24 mouse cellular contexts compared by ENCODE assay signal in the genomic region with DNA sequence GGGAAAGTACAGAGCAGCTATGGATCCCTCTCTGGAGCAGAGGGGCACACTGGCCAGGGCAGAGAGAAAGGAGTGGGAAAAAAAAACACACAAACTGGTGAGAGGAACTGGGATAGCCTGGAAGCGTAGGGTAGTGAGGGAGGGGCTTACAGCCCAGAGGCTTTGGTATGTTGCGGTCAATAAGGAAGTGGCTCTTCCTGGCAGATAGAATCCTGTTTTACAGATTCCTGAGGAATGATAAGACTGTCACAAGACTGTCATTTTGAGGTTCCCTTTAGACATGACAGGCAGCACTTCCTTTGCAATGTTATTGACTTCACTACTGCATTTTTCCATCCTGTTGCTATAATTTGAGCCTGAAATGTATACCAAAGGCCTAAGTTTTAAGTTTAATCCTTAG. TPM values are rescaled to one million over a fixed set of nuclear protein-coding genes. Genes with fewer than 3 reads are reported as not detected.
"Had no signal": no experiment of that assay in that cellular context is flagged by ENCODE, and none has a peak within 500 bp of the region (broad histone marks: within the 10 kb centered on the region; RNA-seq: fewer than 3 reads in every experiment).

No protein-coding gene starts in this region.

- H3K4me1 ChIP-seq: neural tube, embryonic 13.5 days; neural tube, embryonic 15.5 days; stomach, embryonic 15.5 days had no signal

- H3K9me3 ChIP-seq: neural tube, embryonic 13.5 days; neural tube, embryonic 15.5 days; stomach, embryonic 15.5 days had no signal

- H3K9ac ChIP-seq: neural tube, embryonic 13.5 days; neural tube, embryonic 15.5 days; stomach, embryonic 15.5 days had no signal

- H3K27ac ChIP-seq: neural tube, embryonic 13.5 days; neural tube, embryonic 15.5 days; stomach, embryonic 15.5 days; stomach, postnatal 0 days had no signal

- DNase-seq: retina, postnatal 1 day; right cerebral cortex, adult 18-20 months; right cerebral cortex, postnatal 14 days; right cerebral cortex, postnatal 25 days; right cerebral cortex, postnatal 4 days; spleen, adult 18-20 months; thymus, adult 18-20 months; thymus, adult 2 months; thymus, postnatal 14 days; thymus, postnatal 25 days; thymus, postnatal 36 days; thymus, postnatal 4 days had no signal

- H3K36me3 ChIP-seq: neural tube, embryonic 13.5 days; neural tube, embryonic 15.5 days; stomach, embryonic 15.5 days had no signal

- H3K4me3 ChIP-seq: neural tube, embryonic 13.5 days; neural tube, embryonic 15.5 days; stomach, embryonic 15.5 days had no signal

RNA-seq across cellular contexts. Expression of gene Trap1a, which starts 7.7 kb away (rescaled TPM):
- total RNA-seq: neutrophil, adult 5-6 weeks had no signal
- polyA plus RNA-seq: neural tube, embryonic 13.5 days; neural tube, embryonic 14.5 days; neural tube, embryonic 15.5 days; small intestine, adult 2 months; spleen, adult 2 months; stomach, embryonic 14.5 days; stomach, embryonic 16.5 days; stomach, postnatal 0 days; thymus, adult 2 months; thymus, postnatal 0 days; urinary bladder, adult 2 months had no signal
